Mouse (Mus musculus) ovary, postnatal 14 days (tissue): ENCODE data around the gene Prss46.
"Not testable (repeated sequence)": the region's sequence is repeated elsewhere in the genome, so short reads cannot be mapped to it uniquely, and the experiment has no call there.

Experiments
- DNase-seq: peaks from one replicate; pipeline ENCODE4 v3.0.0; 2022; ENCODE audit warnings: low spot score

Gene Prss46

GRCm38 (mm10) chr9:110844206-110844605 lies at the start of gene Prss46:
Prss46 (plus strand) TSS chr9:110844506.
- DNase-seq: no peak

GRCm38 (mm10) chr9:110797013-110797412 lies 47.3 kb upstream of the Prss46 start:
- DNase-seq: no peak

GRCm38 (mm10) chr9:110797866-110798265 lies 46.4 kb upstream of the Prss46 start, which contains the start of gene Prss42:
Prss42 (plus strand) TSS chr9:110798166.
- DNase-seq: no peak

GRCm38 (mm10) chr9:110800834-110801479 lies 43.3 kb upstream of the Prss46 start:
- DNase-seq: no peak

- no peak for DNase-seq
These were observed 41.0 kb upstream of the Prss46 start for GRCm38 (mm10) chr9:110803294-110803693.

- no peak for DNase-seq
These were observed 34.3 kb upstream of the Prss46 start for GRCm38 (mm10) chr9:110810051-110810450.

GRCm38 (mm10) chr9:110813789-110814188 lies 30.5 kb upstream of the Prss46 start, which contains the start of gene Prss44:
Prss44 (plus strand) TSS chr9:110813994.
- no peak for DNase-seq

GRCm38 (mm10) chr9:110820546-110820945 lies 23.8 kb upstream of the Prss46 start:
- DNase-seq: not testable (repeated sequence)

- DNase-seq: no peak
These were observed 22.9 kb upstream of the Prss46 start for GRCm38 (mm10) chr9:110821436-110821835.

GRCm38 (mm10) chr9:110825426-110825825 lies 18.9 kb upstream of the Prss46 start:
- DNase-seq: no peak

- no peak for DNase-seq
These were observed 18.5 kb upstream of the Prss46 start for GRCm38 (mm10) chr9:110825832-110826231.

GRCm38 (mm10) chr9:110826390-110826789 lies 17.9 kb upstream of the Prss46 start, which contains the start of gene Prss43:
Prss43 (plus strand) TSS chr9:110826690.
- DNase-seq: no peak

GRCm38 (mm10) chr9:110833021-110833420 lies 11.3 kb upstream of the Prss46 start:
- no peak for DNase-seq

- no peak for DNase-seq
These were observed 9.9 kb upstream of the Prss46 start, which contains the start of gene Prss45 for GRCm38 (mm10) chr9:110834411-110834810. Prss45 (plus strand) TSS chr9:110834588.

- DNase-seq: no peak
These were observed 9.3 kb upstream of the Prss46 start for GRCm38 (mm10) chr9:110834961-110835360.

- no peak for DNase-seq
These were observed 8.2 kb upstream of the Prss46 start for GRCm38 (mm10) chr9:110836112-110836511.

- DNase-seq: no peak
These were observed 3.4 kb upstream of the Prss46 start for GRCm38 (mm10) chr9:110840905-110841304.

- DNase-seq: no peak
These were observed 2.9 kb upstream of the Prss46 start for GRCm38 (mm10) chr9:110841438-110841837.

- no peak for DNase-seq
These were observed 4.9 kb downstream of the Prss46 start for GRCm38 (mm10) chr9:110849162-110849561.

- no peak for DNase-seq
These were observed 11.6 kb downstream of the Prss46 start for GRCm38 (mm10) chr9:110855903-110856302.

- no peak for DNase-seq
These were observed 12.6 kb downstream of the Prss46 start for GRCm38 (mm10) chr9:110856920-110857319.

- DNase-seq: no peak
These were observed 13.6 kb downstream of the Prss46 start, which contains the start of gene Prss50 for GRCm38 (mm10) chr9:110857781-110858472. Prss50 (plus strand) TSS chr9:110857967.

- no peak for DNase-seq
These were observed 14.2 kb downstream of the Prss46 start for GRCm38 (mm10) chr9:110858523-110858922.
